Mouse (Mus musculus): ENCODE data around the gene Ntpcr. TPM values are rescaled to one million over a fixed set of nuclear protein-coding genes. Genes with fewer than 3 reads are reported as not detected.

The Ntpcr gene
- 9.4 TPM for polyA plus RNA-seq (2014; fragmentation: Illumina TruSeq; extraction: RNeasy Lipid Tissue Mini Kit (QIAGEN cat#74804); ENCODE audit: low read depth, low replicate concordance)

DNA sequence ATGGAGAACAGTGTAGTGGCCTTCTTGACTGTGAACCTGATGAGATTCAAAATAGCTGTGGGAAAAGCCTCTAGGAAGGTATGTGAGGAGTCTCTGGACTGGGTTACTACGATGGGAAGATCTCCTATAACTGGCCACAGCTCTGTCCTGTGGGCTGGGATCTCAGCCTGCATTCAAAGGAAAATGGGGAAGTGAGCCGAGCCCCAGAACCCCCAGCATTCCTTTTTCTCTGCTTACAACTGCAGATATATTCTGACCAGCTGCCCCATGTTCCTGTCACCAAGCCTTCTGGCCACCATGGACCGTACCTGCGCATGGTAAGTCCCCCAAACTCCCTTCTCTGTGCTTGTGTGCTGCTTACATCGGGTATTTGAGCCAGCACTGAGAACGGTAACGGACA lies at the start of gene Ntpcr:
Ntpcr (plus strand) TSS at position 218 of the 400 bp plus-strand sequence.

Other genes with a start within 250 kb of the Ntpcr start
- gene Sipa1l2, start 160.2 kb upstream of the Ntpcr start, polyA plus RNA-seq (2014; fragmentation: Illumina TruSeq; extraction: RNeasy Lipid Tissue Mini Kit (QIAGEN cat#74804); ENCODE audit: low read depth, low replicate concordance), result 6.2 TPM
- 4.8 TPM for gene Map10, start 60.1 kb upstream of the Ntpcr start, polyA plus RNA-seq (2014; fragmentation: Illumina TruSeq; extraction: RNeasy Lipid Tissue Mini Kit (QIAGEN cat#74804); ENCODE audit: low read depth, low replicate concordance)
- not detected for gene Pcnx2, start 168.4 kb downstream of the Ntpcr start, polyA plus RNA-seq (2014; fragmentation: Illumina TruSeq; extraction: RNeasy Lipid Tissue Mini Kit (QIAGEN cat#74804); ENCODE audit: low read depth, low replicate concordance)
- gene Map3k21, start 180.5 kb downstream of the Ntpcr start, polyA plus RNA-seq (2014; fragmentation: Illumina TruSeq; extraction: RNeasy Lipid Tissue Mini Kit (QIAGEN cat#74804); ENCODE audit: low read depth, low replicate concordance), result 0.82 TPM